Mouse (Mus musculus) C2C12 (cell line): ENCODE data around the gene Rpgrip1. TPM values are rescaled to one million over a fixed set of nuclear protein-coding genes. Genes with fewer than 3 reads are reported as not detected.

Experiments used
- H3K27me3 ChIP-seq: one replicate; pipeline ENCODE4 v1.6.1; 2011; ENCODE audit not compliant: control insufficient read depth, insufficient read depth, insufficient read length
- H3K36me3 ChIP-seq: one replicate; pipeline ENCODE4 v1.6.1; 2011; ENCODE audit not compliant: control insufficient read depth, insufficient read depth
- H3K4me3 ChIP-seq: one replicate; pipeline ENCODE4 v1.5.1; 2011; ENCODE audit warnings: mild to moderate bottlenecking, control low read depth; ENCODE audit not compliant: poor library complexity, insufficient read depth, severe bottlenecking
- H3K79me2 ChIP-seq: one replicate; pipeline ENCODE4 v1.6.1; 2011; ENCODE audit not compliant: control insufficient read depth, insufficient read depth
- H3K79me3 ChIP-seq: one replicate; pipeline ENCODE4 v1.6.1; 2011; ENCODE audit warnings: low read depth, control low read depth
- H3ac ChIP-seq: one replicate; pipeline ENCODE3; 2011; ENCODE audit warnings: low read depth; ENCODE audit not compliant: control insufficient read depth, insufficient read length
- CEBPB ChIP-seq: IDR thresholded peaks from one replicate; pipeline ENCODE4 v1.6.1; 2011; ENCODE audit warnings: low read depth, mild to moderate bottlenecking, control low read depth, moderate library complexity
- CTCF ChIP-seq: IDR thresholded peaks from one replicate; pipeline ENCODE4 v1.5.1; 2011; ENCODE audit not compliant: control insufficient read depth, insufficient read depth, insufficient read length
- FOSL1 ChIP-seq: IDR thresholded peaks from one replicate; pipeline ENCODE4 v1.8.0; 2011; ENCODE audit warnings: mild to moderate bottlenecking, low read length; ENCODE audit not compliant: poor library complexity, insufficient read depth, severe bottlenecking
- MAX ChIP-seq: IDR thresholded peaks from one replicate; pipeline ENCODE4 v1.6.1; 2011; ENCODE audit warnings: mild to moderate bottlenecking, control low read depth
- MYOD1 ChIP-seq: IDR thresholded peaks from one replicate; pipeline ENCODE4 v1.6.1; 2011; ENCODE audit warnings: low read depth; ENCODE audit not compliant: control insufficient read depth, insufficient read length
- MYOG ChIP-seq: IDR thresholded peaks from one replicate; pipeline ENCODE4 v1.6.1; 2011; ENCODE audit not compliant: control insufficient read depth, insufficient read length; ENCODE audit errors: extremely low read depth
- USF1 ChIP-seq: IDR thresholded peaks from one replicate; pipeline ENCODE4 v1.6.1; 2011; ENCODE audit warnings: low read depth, mild to moderate bottlenecking, control low read depth, moderate library complexity
- polyA plus RNA-seq: library from polyadenylated mRNA; unstranded; fragments of >200 nt; fragmentation: generic; extraction: Trizol; gene quantifications from one replicate; pipeline ENCODE4 v1.2.1, GENCODE M21; 2012; ENCODE audit warnings: missing spikeins

Gene Rpgrip1
- polyA plus RNA-seq, 1 experiment = 2.4 TPM

- TF ChIP-seq MAX (no peak), CTCF (no peak), FOSL1 (no peak), CEBPB (no peak), MYOD1 (no peak), USF1 (no peak), MYOG (no peak)
- Histone ChIP-seq H3K79me2 (no peaks in the 10 kb centered on the region), H3K36me3 (no peaks in the 10 kb centered on the region), H3K79me3 (no peaks in the 10 kb centered on the region), H3K27me3 (no peaks in the 10 kb centered on the region), H3K4me3 (no peak overlapping the region), H3ac (no peak overlapping the region)
These were observed 39.4 kb downstream of the Rpgrip1 start for GRCm38 (mm10) chr14:52149888-52150287.

GRCm38 (mm10) chr14:52152179-52152578, 41.7 kb downstream of the Rpgrip1 start:
- TF ChIP-seq CEBPB (no peak), MYOG (no peak), FOSL1 (no peak), MAX (no peak), CTCF (no peak), USF1 (no peak), MYOD1 (no peak)
- H3K79me2 ChIP-seq = no peaks in the 10 kb centered on the region
- H3K79me3 ChIP-seq = no peaks in the 10 kb centered on the region
- no peaks in the 10 kb centered on the region for H3K27me3 ChIP-seq
- no peak overlapping the region for H3ac ChIP-seq
- H3K36me3 ChIP-seq = no peaks in the 10 kb centered on the region
- no peak overlapping the region for H3K4me3 ChIP-seq

GRCm38 (mm10) chr14:52152613-52153012, 42.1 kb downstream of the Rpgrip1 start:
- no peak for TF ChIP-seq CTCF
- no peak for TF ChIP-seq USF1
- TF ChIP-seq FOSL1 = no peak
- no peak for TF ChIP-seq MAX
- no peak for TF ChIP-seq MYOD1
- no peak for TF ChIP-seq MYOG
- Histone ChIP-seq H3K36me3 (no peaks in the 10 kb centered on the region), H3K79me3 (no peaks in the 10 kb centered on the region)

GRCm38 (mm10) chr14:52155008-52155407, 44.5 kb downstream of the Rpgrip1 start:
- no peak overlapping the region for H3ac ChIP-seq
- no peak for TF ChIP-seq MYOG
- no peaks in the 10 kb centered on the region for H3K27me3 ChIP-seq
- no peaks in the 10 kb centered on the region for H3K79me2 ChIP-seq
- H3K36me3 ChIP-seq = peaks cover 19% of the 10 kb centered on the region
- no peak overlapping the region for H3K4me3 ChIP-seq
- no peaks in the 10 kb centered on the region for H3K79me3 ChIP-seq

More at GRCm38 (mm10) chr14:52152613-52153012, 42.1 kb downstream of the Rpgrip1 start:
- Histone ChIP-seq H3ac (no peak overlapping the region), H3K79me2 (no peaks in the 10 kb centered on the region), H3K27me3 (no peaks in the 10 kb centered on the region), H3K4me3 (no peak overlapping the region)

GRCm38 (mm10) chr14:52160911-52161310, 50.4 kb downstream of the Rpgrip1 start:
- no peaks in the 10 kb centered on the region for H3K27me3 ChIP-seq
- H3K79me2 ChIP-seq = no peaks in the 10 kb centered on the region
- no peak overlapping the region for H3K4me3 ChIP-seq
- peaks cover 69% of the 10 kb centered on the region for H3K36me3 ChIP-seq
- no peak for TF ChIP-seq USF1
- TF ChIP-seq CEBPB = no peak
- TF ChIP-seq FOSL1 = no peak
- no peak for TF ChIP-seq CTCF
- TF ChIP-seq MYOD1 = no peak
- no peak for TF ChIP-seq MYOG
- TF ChIP-seq MAX = no peak
- no peaks in the 10 kb centered on the region for H3K79me3 ChIP-seq
- H3ac ChIP-seq = no peak overlapping the region

GRCm38 (mm10) chr14:52166571-52166970, 56.1 kb downstream of the Rpgrip1 start:
- no peak for TF ChIP-seq USF1
- Histone ChIP-seq H3K79me2 (no peaks in the 10 kb centered on the region), H3ac (no peak overlapping the region), H3K27me3 (no peaks in the 10 kb centered on the region), H3K79me3 (peaks cover 3% of the 10 kb centered on the region), H3K36me3 (peaks cover 65% of the 10 kb centered on the region), H3K4me3 (no peak overlapping the region)
